Mouse (Mus musculus) gastrocnemius, postnatal 25 days (tissue): ENCODE measurements around the gene Eps8l1. TPM values are rescaled to one million over a fixed set of nuclear protein-coding genes. Genes with fewer than 3 reads are reported as not detected.

ENCODE experiments used
- microRNA-seq, 2 experiments: library from miRNA; unstranded; fragments of <30 nt; microRNA quantifications; one replicate each; pipeline ENCODE4 v1.2.0; 2021; ENCODE audit warnings: borderline replicate concordance in 2 of 2
- total RNA-seq, 2 experiments: library from RNA; stranded (reverse); gene quantifications; 1 replicate in 1 of 2; 2 replicates in 1 of 2; pipeline ENCODE4 v1.2.3; 2021

Gene Eps8l1
- total RNA-seq, 2 experiments from 2014 or later: 1.5 to 2.2 TPM

Small RNAs within 50 kb of the gene (microRNA-seq; reads per million reads assigned to microRNA genes)
- 0 reads per million in 2 experiments for gene Gm24605

Other genes starting within 250 kb of the Eps8l1 start
- under 1 TPM in 1 of 2 experiments, not detected in 1; 0.13 TPM for gene Lilra5, start 222.9 kb upstream of the Eps8l1 start, total RNA-seq
- gene Ncr1, start 123.0 kb upstream of the Eps8l1 start, total RNA-seq: not detected
- gene Gp6, start 62.9 kb upstream of the Eps8l1 start, total RNA-seq: not detected
- gene Rdh13, start 15.0 kb upstream of the Eps8l1 start, total RNA-seq: 10 to 100 TPM; 14.9 to 16.5 TPM
- gene Ppp1r12c, start 41.0 kb downstream of the Eps8l1 start, total RNA-seq: 10 to 100 TPM; 20.6 to 22.3 TPM
- gene Tnnt1, start 55.7 kb downstream of the Eps8l1 start, total RNA-seq: 100 to 1,000 TPM; 151 to 768 TPM
- gene Tnni3, start 63.6 kb downstream of the Eps8l1 start, total RNA-seq: under 1 TPM in 1 of 2 experiments, not detected in 1; 0.29 TPM
- not detected for gene Dnaaf3, start 71.8 kb downstream of the Eps8l1 start, total RNA-seq
- under 1 TPM in 1 of 2 experiments, not detected in 1; 0.16 TPM for gene Syt5, start 86.9 kb downstream of the Eps8l1 start, total RNA-seq
- gene Ptprh, start 143.4 kb downstream of the Eps8l1 start, total RNA-seq: not detected
- 1 to 10 TPM; 2.4 to 3.0 TPM for gene Tmem86b, start 170.7 kb downstream of the Eps8l1 start, total RNA-seq
- 10 to 100 TPM; 41.8 to 46.2 TPM for gene Ppp6r1, start 198.3 kb downstream of the Eps8l1 start, total RNA-seq
- 10 to 100 TPM; 21.8 to 23.1 TPM for gene Hspbp1, start 224.4 kb downstream of the Eps8l1 start, total RNA-seq
- gene Brsk1, start 229.9 kb downstream of the Eps8l1 start, total RNA-seq: 1 to 10 TPM; 1.4 to 1.7 TPM